Mouse (Mus musculus) forebrain, embryonic 16.5 days (tissue): ENCODE data around the gene Esrrg. TPM values are rescaled to one million over a fixed set of nuclear protein-coding genes. Genes with fewer than 3 reads are reported as not detected.
A peak's percentile ranks its signal among the peaks of the same experiment; 100 is the strongest.

Source experiments
- ATAC-seq: fragments of 200-750 bp; cut with Nextera tagmentation; 2 replicates; pipeline ENCODE4 v1.8.0; 2017; ENCODE audit warnings: mild to moderate bottlenecking, moderate library complexity
- H3K27ac ChIP-seq: fragments of 300-500 bp; sonication (generic); 2 replicates; pipeline ENCODE4 v1.5.1; 2014; ENCODE audit warnings: low read length, control low read depth
- H3K27me3 ChIP-seq: fragments of 300-500 bp; sonication (generic); replicated peaks from 2 replicates; pipeline ENCODE4 v1.6.1; 2014; ENCODE audit warnings: low read length; ENCODE audit not compliant: control insufficient read depth, insufficient read depth
- H3K36me3 ChIP-seq: fragments of 300-500 bp; sonication (generic); 2 replicates; pipeline ENCODE4 v1.6.1; 2014; ENCODE audit not compliant: control insufficient read depth, insufficient read depth
- H3K4me1 ChIP-seq: fragments of 300-500 bp; sonication (generic); replicated peaks from 2 replicates; pipeline ENCODE4 v1.6.1; 2014; ENCODE audit warnings: low read length; ENCODE audit not compliant: control insufficient read depth, insufficient read depth
- H3K4me2 ChIP-seq: fragments of 300-500 bp; sonication (generic); 2 replicates; pipeline ENCODE4 v1.6.1; 2014; ENCODE audit warnings: mild to moderate bottlenecking, low read length, control low read depth
- H3K4me3 ChIP-seq: fragments of 300-500 bp; sonication (generic); replicated peaks from 2 replicates; pipeline ENCODE4 v1.5.1; 2014; ENCODE audit warnings: mild to moderate bottlenecking, low read length, control low read depth
- H3K9ac ChIP-seq: fragments of 300-500 bp; sonication (generic); replicated peaks from 2 replicates; pipeline ENCODE4 v1.6.1; 2014; ENCODE audit warnings: low read depth, low read length, control low read depth
- H3K9me3 ChIP-seq: fragments of 300-500 bp; sonication (generic); 2 replicates; pipeline ENCODE4 v1.6.1; 2016; ENCODE audit warnings: low read length; ENCODE audit not compliant: control insufficient read depth
- WGBS: fragments of 180-500 bp; shearing (Covaris S2); extraction: QIAGEN DNeasy Blood & Tissue Kit; methylation state at CpG from one replicate; pipeline ENCODE4 v1.1.7; 2014; 5-methylcytosine and 5-hydroxymethylcytosine counted together
- polyA plus RNA-seq: library from polyadenylated mRNA; unstranded; fragments of >200 nt; fragmentation: Nextera tagmentation; extraction: Ambion mirVana; gene quantifications from 2 replicates; pipeline ENCODE4 v1.2.1, GENCODE M21; 2015

Gene Esrrg
- polyA plus RNA-seq, 1 experiment from 2014 or later = 11.2 TPM

DNA sequence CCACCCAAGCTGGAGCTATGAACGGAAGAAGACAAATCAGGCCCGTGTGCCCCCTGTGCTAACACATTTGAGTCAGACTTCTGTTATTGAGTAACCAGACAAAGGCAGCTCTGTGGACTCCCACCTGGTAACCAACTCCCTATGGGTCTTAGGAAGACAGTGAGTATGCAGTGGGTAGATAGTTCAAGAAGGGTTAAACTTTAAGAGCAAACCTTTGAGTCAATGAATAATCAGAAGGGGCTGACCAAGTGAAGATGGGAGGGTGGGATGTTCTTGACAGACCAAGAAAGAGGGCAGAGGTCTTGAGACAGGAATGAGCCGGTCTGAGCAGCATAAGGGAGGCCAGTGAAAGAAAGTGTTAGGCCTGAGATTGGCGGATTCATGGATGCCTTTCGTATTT is 214.8 kb downstream of the Esrrg start:
- no peak overlapping the region for H3K9ac ChIP-seq
- H3K27ac ChIP-seq = no peak overlapping the region
- ATAC-seq = no peak
- no peak overlapping the region for H3K4me2 ChIP-seq
- no peak overlapping the region for H3K4me3 ChIP-seq
- peaks cover 3% of the 10 kb centered on the region; the same call in 1 of the 2 replicates for H3K4me1 ChIP-seq
- peaks cover 10% of the 10 kb centered on the region; the same call in 1 of the 2 replicates for H3K27me3 ChIP-seq
- WGBS = 85% methylated on average over 5 of the region's 5 CpGs
- H3K36me3 ChIP-seq = no peaks in the 10 kb centered on the region
- no peaks in the 10 kb centered on the region for H3K9me3 ChIP-seq

DNA sequence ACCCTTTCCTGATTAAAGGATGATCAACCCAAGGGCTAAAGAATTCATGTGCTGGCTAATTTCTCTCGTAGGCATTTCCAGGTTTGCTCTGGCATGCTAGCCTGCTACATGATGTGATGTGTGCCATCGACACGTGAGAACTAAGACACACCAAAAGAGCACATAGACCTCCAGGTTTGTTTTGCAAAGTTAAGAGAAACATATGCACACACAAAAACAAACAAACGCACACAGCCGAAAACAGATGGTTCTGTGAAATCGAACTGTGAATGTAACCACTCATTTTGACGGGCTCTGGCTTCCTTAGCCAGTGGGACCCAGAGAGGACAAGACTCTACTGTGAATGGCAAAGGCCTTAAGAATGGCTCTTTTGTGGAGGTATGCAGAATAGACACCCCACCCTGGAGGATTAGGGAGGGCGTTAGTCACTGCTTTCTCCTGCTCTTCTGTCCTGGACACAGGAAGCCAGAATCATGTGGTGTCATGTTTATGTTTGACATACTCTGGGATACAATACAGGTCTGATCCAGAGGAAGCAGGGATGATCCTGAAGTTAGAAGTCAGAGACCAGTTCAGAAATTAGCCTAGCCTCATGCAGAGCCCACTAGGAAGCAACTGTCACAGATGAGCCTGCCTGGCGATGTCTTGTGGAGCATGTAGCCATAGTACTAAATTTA is 217.0 kb downstream of the Esrrg start:
- H3K9me3 ChIP-seq = no peaks in the 10 kb centered on the region
- peaks cover 15% of the 10 kb centered on the region; the same call in 1 of the 2 replicates for H3K27me3 ChIP-seq
- no peak overlapping the region for H3K4me2 ChIP-seq
- H3K9ac ChIP-seq = no peak overlapping the region
- H3K4me1 ChIP-seq = peaks cover 3% of the 10 kb centered on the region; the same call in 1 of the 2 replicates
- 0 out of 2 replicates have a peak, but pooled peaks have one; percentile 18 for ATAC-seq
- no peaks in the 10 kb centered on the region for H3K36me3 ChIP-seq
- H3K27ac ChIP-seq = no peak overlapping the region
- no peak overlapping the region for H3K4me3 ChIP-seq
- 53% methylated on average over 9 of the region's 9 CpGs for WGBS

DNA sequence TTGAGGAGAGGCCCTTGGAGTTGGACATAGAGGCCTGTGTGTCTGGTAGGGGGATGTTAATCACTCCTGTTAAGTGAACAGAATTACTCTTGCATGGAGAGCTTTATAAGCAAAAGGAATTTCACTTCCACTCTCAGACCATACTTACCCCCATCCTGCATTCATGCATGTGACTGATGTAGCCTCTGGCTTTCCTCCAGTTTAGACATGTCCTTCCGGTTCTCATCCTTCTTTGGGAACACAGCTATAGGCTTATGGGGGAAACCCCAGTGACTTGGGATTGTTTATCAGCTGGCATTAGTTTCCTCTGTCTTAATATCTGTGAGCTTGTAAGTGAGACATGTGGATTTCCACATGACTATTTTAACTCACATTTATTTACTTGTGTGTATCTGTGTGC is 217.5 kb downstream of the Esrrg start:
- peaks cover 3% of the 10 kb centered on the region; the same call in 1 of the 2 replicates for H3K4me1 ChIP-seq
- H3K27me3 ChIP-seq = peaks cover 15% of the 10 kb centered on the region
- no peaks in the 10 kb centered on the region for H3K36me3 ChIP-seq
- no peaks in the 10 kb centered on the region for H3K9me3 ChIP-seq
- no peak overlapping the region for H3K4me3 ChIP-seq
- no peak for ATAC-seq
- H3K4me2 ChIP-seq = no peak overlapping the region
- no peak overlapping the region for H3K27ac ChIP-seq
- H3K9ac ChIP-seq = no peak overlapping the region
- WGBS = 83% methylated on average over 1 of the region's 1 CpGs

DNA sequence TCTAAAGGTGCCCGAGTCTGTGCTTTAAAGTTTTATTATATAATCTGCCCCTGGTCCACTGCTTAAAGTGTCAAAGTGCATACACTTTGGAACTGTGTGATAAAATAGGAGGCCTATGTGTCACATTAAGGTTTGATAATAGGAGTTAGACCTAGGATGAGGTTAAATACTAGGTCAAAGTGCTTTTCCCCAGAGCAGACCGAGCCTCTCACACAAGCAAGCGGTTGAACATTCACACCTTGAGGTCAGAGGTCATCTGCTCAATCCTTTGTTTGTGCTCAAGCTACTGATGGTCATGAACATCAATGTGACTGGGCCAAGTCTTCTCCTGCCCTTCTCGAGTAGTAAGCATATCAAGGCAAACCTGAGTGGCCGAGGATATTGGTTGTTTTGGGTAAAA is 218.3 kb downstream of the Esrrg start:
- H3K4me3 ChIP-seq = no peak overlapping the region
- 91% methylated on average over 5 of the region's 5 CpGs for WGBS

DNA sequence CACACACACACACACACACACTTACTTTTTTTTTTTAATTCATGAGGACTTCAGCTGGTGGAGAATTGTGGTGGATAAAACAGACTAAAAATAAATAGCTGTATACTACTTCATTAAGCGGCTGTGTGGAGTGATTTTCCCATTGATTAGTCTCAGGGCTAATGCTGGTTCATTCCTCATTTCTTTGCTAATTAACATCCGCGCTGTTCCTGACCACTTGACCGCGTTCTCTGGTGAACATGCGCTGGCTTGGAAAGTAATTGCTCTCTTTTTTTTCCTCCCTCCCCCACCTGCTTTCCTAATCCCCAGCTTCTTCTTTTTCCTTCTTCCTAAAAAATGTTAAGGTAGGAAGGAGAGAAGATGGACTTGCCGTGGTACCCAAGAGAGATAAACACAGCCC is 222.3 kb downstream of the Esrrg start:
- no peaks in the 10 kb centered on the region for H3K36me3 ChIP-seq
- H3K27me3 ChIP-seq = peaks cover 14% of the 10 kb centered on the region
- no peaks in the 10 kb centered on the region for H3K9me3 ChIP-seq
- H3K4me3 ChIP-seq = no peak overlapping the region
- H3K9ac ChIP-seq = no peak overlapping the region
- H3K4me2 ChIP-seq = no peak overlapping the region
- WGBS = 9% methylated on average over 7 of the region's 7 CpGs
- peaks cover 3% of the 10 kb centered on the region; the same call in 1 of the 2 replicates for H3K4me1 ChIP-seq
- ATAC-seq = no peak
- no peak overlapping the region for H3K27ac ChIP-seq

More for the DNA sequence above, 218.3 kb downstream of the Esrrg start:
- H3K4me2 ChIP-seq = no peak overlapping the region
- no peak for ATAC-seq
- no peaks in the 10 kb centered on the region for H3K36me3 ChIP-seq
- peaks cover 16% of the 10 kb centered on the region for H3K27me3 ChIP-seq
- no peak overlapping the region for H3K9ac ChIP-seq
- no peaks in the 10 kb centered on the region for H3K9me3 ChIP-seq
- H3K4me1 ChIP-seq = peaks cover 3% of the 10 kb centered on the region; the same call in 1 of the 2 replicates
- no peak overlapping the region for H3K27ac ChIP-seq

DNA sequence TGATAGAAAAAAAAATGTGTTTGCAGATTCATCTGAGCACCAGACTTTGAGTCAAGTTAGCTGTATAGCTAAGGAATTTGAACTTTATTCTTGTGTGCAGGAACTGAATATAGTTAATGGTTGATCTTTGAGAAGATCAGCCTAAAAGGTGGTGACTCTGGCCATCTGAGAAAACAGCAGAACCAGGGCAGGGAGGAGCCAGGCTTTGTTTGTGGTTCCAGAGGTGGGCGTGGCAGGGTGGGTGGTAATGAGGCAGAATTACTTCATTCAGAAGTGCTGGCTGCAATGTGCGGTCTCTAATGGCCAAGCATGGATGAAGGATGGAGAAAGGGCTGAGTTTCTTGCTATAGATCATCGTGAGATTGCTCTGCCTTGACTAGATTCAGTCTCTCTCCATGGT is 224.3 kb downstream of the Esrrg start:
- ATAC-seq = no peak
- 48% methylated on average over 3 of the region's 3 CpGs for WGBS
- H3K27ac ChIP-seq = no peak overlapping the region
- peaks cover 3% of the 10 kb centered on the region; the same call in 1 of the 2 replicates for H3K4me1 ChIP-seq
- H3K27me3 ChIP-seq = peaks cover 18% of the 10 kb centered on the region
- H3K4me3 ChIP-seq = no peak overlapping the region
- no peaks in the 10 kb centered on the region for H3K9me3 ChIP-seq
- H3K36me3 ChIP-seq = no peaks in the 10 kb centered on the region
- no peak overlapping the region for H3K4me2 ChIP-seq
- H3K9ac ChIP-seq = no peak overlapping the region

DNA sequence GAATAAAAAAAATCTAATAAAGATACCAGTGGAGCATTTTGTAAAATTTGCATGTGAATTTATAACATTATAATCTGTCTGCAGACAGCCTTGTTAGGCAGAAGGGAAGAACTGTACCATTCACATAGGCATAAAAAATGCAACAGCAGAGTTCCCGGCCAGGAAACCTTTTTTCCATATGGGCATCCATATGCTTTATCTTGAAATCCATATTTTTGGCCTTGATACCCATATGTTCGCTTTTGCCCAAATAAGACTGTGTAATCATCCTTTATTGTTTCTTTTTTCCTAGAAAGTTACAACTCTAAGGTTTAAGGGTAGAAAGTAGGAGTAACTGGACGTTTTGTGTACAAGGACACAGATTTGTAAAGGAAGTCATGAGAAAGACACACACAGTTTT is 226.0 kb downstream of the Esrrg start:
- H3K4me1 ChIP-seq = no peaks in the 10 kb centered on the region
- ATAC-seq = no peak
- no peaks in the 10 kb centered on the region for H3K36me3 ChIP-seq
- H3K4me2 ChIP-seq = no peak overlapping the region
- H3K27me3 ChIP-seq = peaks cover 18% of the 10 kb centered on the region
- 75% methylated on average over 3 of the region's 3 CpGs for WGBS
- H3K9ac ChIP-seq = no peak overlapping the region
- no peak overlapping the region for H3K27ac ChIP-seq
- H3K4me3 ChIP-seq = no peak overlapping the region
- no peaks in the 10 kb centered on the region for H3K9me3 ChIP-seq

DNA sequence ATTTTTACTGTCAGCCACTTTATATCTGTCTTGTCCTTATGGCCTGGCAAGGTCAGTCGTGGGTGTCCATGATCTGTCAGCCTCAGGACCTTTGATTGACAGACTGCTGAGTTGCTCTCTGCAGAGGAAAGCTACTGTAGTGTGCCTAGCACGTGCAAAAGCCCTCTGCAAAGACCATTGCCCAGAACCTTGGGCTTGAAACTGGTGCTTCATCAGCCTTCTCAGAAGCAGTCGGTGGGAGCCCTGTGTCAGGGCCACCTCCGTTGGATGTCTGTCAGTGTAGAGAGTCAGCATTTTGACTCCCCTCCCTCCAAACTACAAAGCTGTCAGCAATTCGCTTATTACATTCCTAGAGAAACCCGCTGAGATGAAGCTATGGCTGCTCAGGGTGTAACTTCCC is 227.8 kb downstream of the Esrrg start:
- no peaks in the 10 kb centered on the region for H3K4me1 ChIP-seq
- H3K4me3 ChIP-seq = no peak overlapping the region
- H3K27ac ChIP-seq = no peak overlapping the region
- WGBS = 38% methylated on average over 6 of the region's 6 CpGs
- H3K9me3 ChIP-seq = no peaks in the 10 kb centered on the region
- no peak overlapping the region for H3K9ac ChIP-seq
- peaks cover 8% of the 10 kb centered on the region for H3K27me3 ChIP-seq
- H3K4me2 ChIP-seq = no peak overlapping the region
- no peak for ATAC-seq
- no peaks in the 10 kb centered on the region for H3K36me3 ChIP-seq

DNA sequence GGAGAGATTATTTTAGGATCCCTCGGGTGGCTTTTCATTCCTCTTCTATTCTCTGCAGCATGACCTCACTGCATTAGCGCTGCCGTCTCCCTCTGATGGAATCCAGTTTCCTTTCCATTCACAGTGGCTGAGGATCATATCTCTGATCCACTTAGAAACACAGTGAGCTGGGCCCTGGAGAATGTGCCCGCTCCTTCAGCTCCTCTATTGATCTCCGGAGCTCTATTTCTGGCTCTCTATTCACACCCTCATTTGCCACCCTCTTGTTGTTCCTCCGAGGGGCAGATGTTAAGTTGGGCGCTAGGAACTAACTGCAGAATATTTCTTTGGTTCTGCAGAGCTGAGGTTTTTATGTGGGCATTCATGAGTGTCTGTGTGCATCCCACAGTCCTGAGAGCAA is 228.3 kb downstream of the Esrrg start:
- Histone ChIP-seq H3K27ac (no peak overlapping the region), H3K4me2 (no peak overlapping the region), H3K9ac (no peak overlapping the region), H3K4me1 (no peaks in the 10 kb centered on the region), H3K4me3 (no peak overlapping the region), H3K27me3 (peaks cover 6% of the 10 kb centered on the region), H3K9me3 (no peaks in the 10 kb centered on the region), H3K36me3 (no peaks in the 10 kb centered on the region)
- 5% methylated on average over 7 of the region's 7 CpGs for WGBS
- ATAC-seq = no peak
